Mouse (Mus musculus): Measurements from ENCODE around the gene Chic2.

The Chic2 gene

GRCm38 (mm10) chr5:74975507-74975906 lies 69.1 kb downstream of the Chic2 start:
- in situ Hi-C loops (cut with MboI, MseI): no loop called here

DNA sequence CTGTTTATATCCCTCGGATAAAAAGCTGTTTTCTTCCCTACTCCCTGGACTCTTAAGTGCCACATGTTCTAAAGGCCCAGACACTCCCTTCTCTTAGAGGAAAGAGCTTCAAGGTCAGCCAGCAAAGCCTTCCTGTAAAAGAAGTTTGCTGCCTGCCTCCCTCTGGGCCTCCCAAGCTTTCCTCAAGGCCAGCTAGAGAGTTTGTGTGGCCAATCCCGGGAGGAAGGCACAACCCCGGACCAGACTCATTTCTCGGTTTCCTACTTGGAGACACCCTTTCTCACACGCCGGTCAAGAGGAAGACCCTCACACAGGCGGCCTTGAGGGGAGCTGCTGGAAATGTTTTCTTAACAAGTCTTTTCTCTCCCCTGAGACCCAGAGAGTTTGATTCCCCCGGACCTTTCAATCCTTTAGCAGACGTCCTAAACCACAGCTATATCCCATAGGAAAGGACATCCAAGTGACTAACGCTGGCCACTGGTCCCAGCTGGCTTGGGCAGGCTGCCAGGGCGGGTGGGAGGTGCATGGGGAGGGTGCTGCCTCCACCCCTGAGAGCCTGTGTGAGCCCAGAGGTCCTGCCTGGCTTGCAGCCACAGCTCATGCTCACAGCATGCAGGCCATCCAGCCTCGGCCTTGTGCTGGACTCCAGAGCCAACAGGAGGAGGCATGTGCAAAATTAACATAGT lies 69.7 kb downstream of the Chic2 start:
- in situ Hi-C loops (cut with MboI, MseI): no loop called here

- in situ Hi-C loops (cut with MboI, MseI): no loop called here
These were observed 70.5 kb downstream of the Chic2 start for GRCm38 (mm10) chr5:74974061-74974581.

GRCm38 (mm10) chr5:74971418-74971817 lies 73.2 kb downstream of the Chic2 start:
- in situ Hi-C loops (cut with MboI, MseI): no loop called here

DNA sequence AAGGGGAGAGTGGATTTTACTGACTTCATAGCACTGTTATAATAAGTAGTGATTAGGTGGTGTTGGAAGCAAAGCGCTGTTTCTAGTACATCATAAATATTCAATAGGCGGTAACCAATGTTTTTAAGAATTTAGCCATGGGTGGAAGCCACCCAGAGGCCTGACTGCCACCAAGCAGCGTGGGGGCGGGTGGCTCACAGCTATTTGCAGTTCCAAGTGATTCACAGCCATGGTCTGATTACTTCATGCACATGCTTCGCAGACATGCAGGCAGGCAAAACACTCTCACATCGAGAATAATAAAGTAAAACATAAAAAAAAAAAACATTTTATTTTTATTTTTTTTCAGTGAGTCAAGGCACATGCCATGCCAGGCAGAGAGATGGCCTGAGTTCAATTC lies 75.2 kb downstream of the Chic2 start:
- in situ Hi-C loops (cut with MboI, MseI): no loop called here

DNA sequence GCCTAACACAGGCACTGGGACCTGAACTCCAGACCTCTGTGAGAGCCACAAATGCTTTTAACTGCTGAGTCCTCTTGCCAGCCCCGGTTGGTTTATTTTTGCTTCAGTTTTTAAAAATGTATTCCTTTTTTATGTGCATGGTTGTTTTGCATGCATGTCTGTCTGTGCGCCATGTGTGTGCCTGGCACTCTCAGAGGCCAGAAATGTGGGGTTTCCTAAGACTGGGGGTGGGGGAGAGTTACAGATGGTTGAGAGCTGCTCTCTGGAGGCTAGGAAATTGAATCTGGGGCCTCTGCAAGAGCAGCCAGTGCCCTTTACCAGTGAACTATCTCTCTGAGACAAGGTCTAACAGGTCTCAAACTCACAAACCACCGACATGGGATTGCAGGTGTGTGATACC lies 76.7 kb downstream of the Chic2 start:
- in situ Hi-C loops (cut with MboI, MseI): no loop called here

- in situ Hi-C loops (cut with MboI, MseI): no loop called here
These were observed 77.7 kb downstream of the Chic2 start for GRCm38 (mm10) chr5:74966891-74967290.

- in situ Hi-C loops (cut with MboI, MseI): no loop called here
These were observed 81.8 kb downstream of the Chic2 start for GRCm38 (mm10) chr5:74962771-74963170.

- in situ Hi-C loops (cut with MboI, MseI): no loop called here
These were observed 83.6 kb downstream of the Chic2 start for GRCm38 (mm10) chr5:74960840-74961543.

GRCm38 (mm10) chr5:74960306-74960705 lies 84.3 kb downstream of the Chic2 start:
- in situ Hi-C loops (cut with MboI, MseI): no loop called here

DNA sequence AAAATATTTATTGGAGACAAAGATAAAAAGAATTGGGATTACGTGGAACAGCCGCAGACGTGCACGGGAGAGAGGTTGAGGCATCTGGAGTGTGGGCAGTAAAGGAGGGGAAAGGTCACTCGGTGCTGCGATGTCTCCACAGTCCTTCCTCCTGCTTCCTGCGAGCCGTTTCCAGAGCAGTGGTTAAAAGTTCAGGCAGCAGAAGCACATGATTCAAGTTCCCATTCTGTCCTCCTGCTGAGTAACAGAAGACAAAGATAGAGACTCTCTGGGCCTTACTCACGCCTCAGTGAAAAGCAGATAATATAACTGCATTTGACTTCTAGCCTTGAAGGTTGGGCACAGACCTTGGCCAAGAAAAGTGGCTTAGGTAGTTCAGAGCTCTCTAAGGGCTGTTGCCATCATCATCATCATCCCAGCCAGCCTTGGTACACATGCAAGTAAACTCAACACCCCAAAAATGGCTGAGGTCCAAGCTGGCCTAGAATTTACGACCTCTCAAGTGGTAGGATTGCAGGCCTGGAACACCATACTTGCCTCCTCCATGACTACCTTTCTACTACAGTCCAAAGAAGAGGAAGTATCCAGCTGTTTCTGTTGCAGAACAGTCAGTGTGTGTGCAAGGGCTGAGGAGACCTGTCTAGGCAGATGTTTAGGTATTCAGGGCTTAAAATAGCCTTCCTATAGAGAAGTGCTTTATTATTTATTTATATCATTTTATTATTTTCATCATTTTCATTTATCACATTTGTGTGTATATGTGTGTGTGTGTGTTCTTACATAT lies 87.1 kb downstream of the Chic2 start:
- in situ Hi-C loops (cut with MboI, MseI): no loop called here

DNA sequence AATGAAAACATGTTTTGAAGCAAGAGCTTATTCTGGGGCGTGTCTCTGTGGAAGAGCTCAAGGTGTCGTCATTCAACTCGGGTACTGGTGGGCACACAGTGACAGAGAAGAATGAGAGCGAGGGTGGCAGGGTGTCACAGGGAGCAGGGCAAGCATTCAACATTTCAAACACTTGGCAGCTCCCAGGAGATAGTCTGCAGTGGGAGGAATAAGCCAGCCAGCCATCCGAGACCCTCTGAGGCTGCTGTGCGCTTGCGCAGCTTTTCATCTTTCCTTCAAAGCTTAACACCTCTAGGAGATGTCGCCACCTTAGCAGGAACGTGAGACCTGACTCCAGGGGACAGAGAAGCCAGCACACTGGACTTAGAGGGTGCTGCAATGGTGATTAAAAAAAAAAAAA lies 88.2 kb downstream of the Chic2 start:
- in situ Hi-C loops (cut with MboI, MseI): no loop called here

DNA sequence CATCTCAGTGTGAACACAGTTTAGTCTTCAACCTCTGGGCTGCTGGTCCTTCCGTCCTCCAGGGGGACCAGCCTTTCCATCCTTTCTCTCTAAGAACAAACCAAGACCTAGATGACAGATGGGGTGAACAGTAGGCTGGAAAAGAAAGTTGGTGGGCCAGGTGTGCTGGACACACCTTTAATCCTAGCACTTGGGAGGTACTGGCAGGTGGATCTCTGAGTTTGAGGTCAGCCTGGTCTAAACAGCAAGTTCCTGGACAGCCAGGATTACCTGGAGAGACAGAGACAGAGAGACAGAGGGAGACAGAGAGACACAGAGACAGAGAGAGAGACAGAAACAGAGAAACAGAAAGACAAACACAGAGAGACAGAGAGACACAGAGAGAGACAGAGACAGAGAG lies 89.0 kb downstream of the Chic2 start:
- in situ Hi-C loops (cut with MboI, MseI): no loop called here

- in situ Hi-C loops (cut with MboI, MseI): no loop called here
These were observed 91.6 kb downstream of the Chic2 start for GRCm38 (mm10) chr5:74952938-74953337.

GRCm38 (mm10) chr5:74951375-74951774 lies 93.2 kb downstream of the Chic2 start:
- in situ Hi-C loops (cut with MboI, MseI): no loop called here

- in situ Hi-C loops (cut with MboI, MseI): no loop called here
These were observed 95.3 kb downstream of the Chic2 start for GRCm38 (mm10) chr5:74949298-74949697.

GRCm38 (mm10) chr5:74948482-74948881 lies 96.1 kb downstream of the Chic2 start:
- in situ Hi-C loops (cut with MboI, MseI): no loop called here

Measured in T-helper 2 cell (primary cell).